Mouse (Mus musculus): ENCODE results near the gene Fcho2.

DNA sequence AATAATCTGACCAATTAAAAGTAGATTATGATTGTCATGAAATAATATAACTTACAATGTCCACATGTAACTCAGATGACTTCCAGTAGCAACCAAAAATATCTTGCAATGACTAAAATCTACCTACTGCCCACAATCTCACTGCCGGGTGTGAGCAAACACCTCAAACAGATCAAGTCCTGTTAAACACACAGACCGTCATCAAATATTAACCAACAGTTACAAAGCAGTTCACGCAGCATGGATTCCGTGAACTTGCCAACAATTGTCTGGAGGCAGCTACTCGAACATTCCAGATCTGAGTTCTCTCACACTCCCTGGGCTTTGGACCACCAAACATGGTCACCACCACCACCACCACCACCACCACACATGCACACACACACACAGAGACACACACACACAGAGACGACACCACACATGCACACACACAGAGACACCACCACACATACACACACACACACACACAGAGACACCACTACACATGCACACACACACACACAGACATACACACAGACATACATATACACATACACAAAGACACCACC is 99.7 kb downstream of the Fcho2 start:
- TF ChIP-seq POLR2AphosphoS2 (IDR thresholded peaks at IDR 0.05; ENCODE audit: low read length) (no peak), ETS1 (IDR thresholded peaks at IDR 0.05; ENCODE audit: low read depth, low read length) (no peak), MAX (IDR thresholded peaks at IDR 0.05; ENCODE audit: low read length) (no peak), CTCF (IDR thresholded peaks at IDR 0.05 in 2 of 3, conservative IDR thresholded peaks at IDR 0.05 in 1 of 3; ENCODE audit: control insufficient read depth in 1 of 3, insufficient read depth in 1 of 3, low read depth in 2 of 3, low read length in 3 of 3, poor library complexity in 1 of 3, severe bottlenecking in 1 of 3) (no peak), RCOR1 (IDR thresholded peaks at IDR 0.05; ENCODE audit: low read depth, low read length) (no peak)
